Mouse (Mus musculus): Measurements from ENCODE around the gene Nudt1. TPM values are rescaled to one million over a fixed set of nuclear protein-coding genes. Genes with fewer than 3 reads are reported as not detected.

The Nudt1 gene
- polyA plus RNA-seq, 1 experiment, result 18.2 TPM

GRCm38 (mm10) chr5:140370446-140371254 lies 49.2 kb downstream of the Nudt1 start:
- Histone ChIP-seq H3K79me2 (ENCODE audit: control insufficient read depth, insufficient read depth) (peaks cover 81% of the 10 kb centered on the region), H3K4me2 (ENCODE audit: low read depth) (no peak overlapping the region), H3K27me3 (ENCODE audit: control insufficient read depth, insufficient read depth, insufficient read length) (no peaks in the 10 kb centered on the region), H3ac (ENCODE audit: control insufficient read depth, insufficient read length) (no peak overlapping the region), H3K36me3 (ENCODE audit: control insufficient read depth, insufficient read depth) (no peaks in the 10 kb centered on the region), H3K4me3 (no peak overlapping the region)
- TF ChIP-seq POLR2AphosphoS2 (IDR thresholded peaks at IDR 0.05; ENCODE audit: insufficient read length, low read depth) (no peak), TCF12 (IDR thresholded peaks at IDR 0.05; ENCODE audit: insufficient read depth, poor library complexity, severe bottlenecking) (no peak), SRF (IDR thresholded peaks at IDR 0.05; ENCODE audit: control insufficient read depth, insufficient read length, low read depth) (no peak), MYOG (IDR thresholded peaks at IDR 0.05; ENCODE audit: control insufficient read depth in 1 of 3, insufficient read depth in 1 of 3, insufficient read length in 2 of 3, low read depth in 2 of 3) (no peak), CEBPB (IDR thresholded peaks at IDR 0.05; ENCODE audit: insufficient read depth, poor library complexity, severe bottlenecking) (no peak), REST (IDR thresholded peaks at IDR 0.05; ENCODE audit: insufficient read depth, insufficient read length) (no peak), TCF3 (IDR thresholded peaks at IDR 0.05; ENCODE audit: insufficient read length, low read depth) (no peak), E2F4 (IDR thresholded peaks at IDR 0.05; ENCODE audit: insufficient read depth) (no peak), MAX (IDR thresholded peaks at IDR 0.05; ENCODE audit: low read depth) (no peak), USF1 (IDR thresholded peaks at IDR 0.05; ENCODE audit: low read depth) (no peak), MYOD1 (IDR thresholded peaks at IDR 0.05; ENCODE audit: control insufficient read depth in 1 of 3, insufficient read length in 2 of 3, low read depth in 2 of 3) (no peak), POLR2A (IDR thresholded peaks at IDR 0.05; ENCODE audit: insufficient read length, low read depth) (no peak)

DNA sequence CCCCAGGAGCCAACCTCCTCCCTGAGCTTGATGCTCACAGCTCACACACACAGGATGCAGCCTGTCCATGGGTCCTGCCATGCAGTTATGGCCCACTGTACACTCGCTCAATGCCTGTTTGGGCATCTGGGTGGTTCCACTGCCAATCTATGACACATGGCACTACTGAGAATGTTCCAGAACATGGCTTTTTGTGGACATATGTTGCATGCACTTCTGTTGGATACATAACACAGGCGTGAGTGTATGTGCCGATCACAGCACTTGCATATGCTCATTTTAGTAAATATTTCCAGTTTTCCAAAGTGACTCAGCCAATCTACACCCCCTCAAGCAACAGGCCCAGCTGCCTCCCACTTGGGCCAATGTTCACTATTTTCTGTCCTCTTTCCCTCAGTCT lies 50.2 kb downstream of the Nudt1 start:
- H3K4me2 ChIP-seq (ENCODE audit: low read depth), result no peak overlapping the region
- no peak overlapping the region for H3ac ChIP-seq (ENCODE audit: control insufficient read depth, insufficient read length)
- peaks cover 76% of the 10 kb centered on the region for H3K79me2 ChIP-seq (ENCODE audit: control insufficient read depth, insufficient read depth)
- no peak for TF ChIP-seq E2F4 (IDR thresholded peaks at IDR 0.05; ENCODE audit: insufficient read depth)
- H3K27me3 ChIP-seq (ENCODE audit: control insufficient read depth, insufficient read depth, insufficient read length), result no peaks in the 10 kb centered on the region
- no peaks in the 10 kb centered on the region for H3K36me3 ChIP-seq (ENCODE audit: control insufficient read depth, insufficient read depth)
- H3K4me3 ChIP-seq, result no peak overlapping the region

DNA sequence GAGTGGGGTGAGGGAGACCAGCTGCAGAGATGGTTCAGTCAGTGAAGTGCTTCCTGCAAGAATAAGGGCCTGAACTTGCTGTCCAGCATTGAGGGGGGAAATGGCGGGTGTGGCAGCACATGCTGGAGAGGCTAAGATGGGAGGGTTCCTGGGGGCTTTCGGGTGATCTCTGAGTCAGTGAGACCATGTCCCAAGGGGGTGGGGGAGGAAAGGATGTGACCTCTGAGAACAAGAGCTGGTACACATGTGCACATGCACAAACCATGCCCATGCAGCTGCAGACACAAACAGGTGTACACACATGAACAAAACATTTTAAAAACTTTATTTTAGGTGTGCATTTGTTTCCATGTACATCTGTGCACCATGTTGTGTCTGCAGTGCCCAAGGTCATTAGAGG lies 52.3 kb downstream of the Nudt1 start:
- no peak overlapping the region for H3K4me3 ChIP-seq
- H3K36me3 ChIP-seq (ENCODE audit: control insufficient read depth, insufficient read depth), result no peaks in the 10 kb centered on the region
- TF ChIP-seq REST (IDR thresholded peaks at IDR 0.05; ENCODE audit: insufficient read depth, insufficient read length) (no peak), CEBPB (IDR thresholded peaks at IDR 0.05; ENCODE audit: insufficient read depth, poor library complexity, severe bottlenecking) (no peak), MAX (IDR thresholded peaks at IDR 0.05; ENCODE audit: low read depth) (no peak), SRF (IDR thresholded peaks at IDR 0.05; ENCODE audit: control insufficient read depth, insufficient read length, low read depth) (no peak), USF1 (IDR thresholded peaks at IDR 0.05; ENCODE audit: low read depth) (no peak), TCF3 (IDR thresholded peaks at IDR 0.05; ENCODE audit: insufficient read length, low read depth) (no peak), TCF12 (IDR thresholded peaks at IDR 0.05; ENCODE audit: insufficient read depth, poor library complexity, severe bottlenecking) (no peak), POLR2A (IDR thresholded peaks at IDR 0.05; ENCODE audit: insufficient read length, low read depth) (no peak), MYOD1 (IDR thresholded peaks at IDR 0.05; ENCODE audit: control insufficient read depth in 1 of 3, insufficient read length in 2 of 3, low read depth in 2 of 3) (no peak), POLR2AphosphoS2 (IDR thresholded peaks at IDR 0.05; ENCODE audit: insufficient read length, low read depth) (no peak), E2F4 (IDR thresholded peaks at IDR 0.05; ENCODE audit: insufficient read depth) (no peak), MYOG (IDR thresholded peaks at IDR 0.05; ENCODE audit: control insufficient read depth in 1 of 3, insufficient read depth in 1 of 3, insufficient read length in 2 of 3, low read depth in 2 of 3) (no peak)
- H3ac ChIP-seq (ENCODE audit: control insufficient read depth, insufficient read length), result no peak overlapping the region
- peaks cover 80% of the 10 kb centered on the region for H3K79me2 ChIP-seq (ENCODE audit: control insufficient read depth, insufficient read depth)
- H3K4me2 ChIP-seq (ENCODE audit: low read depth), result no peak overlapping the region
- H3K27me3 ChIP-seq (ENCODE audit: control insufficient read depth, insufficient read depth, insufficient read length), result no peaks in the 10 kb centered on the region

- H3K4me2 ChIP-seq (ENCODE audit: low read depth), result no peak overlapping the region
- H3K79me2 ChIP-seq (ENCODE audit: control insufficient read depth, insufficient read depth), result peaks cover 75% of the 10 kb centered on the region
- H3K27me3 ChIP-seq (ENCODE audit: control insufficient read depth, insufficient read depth, insufficient read length), result no peaks in the 10 kb centered on the region
- TF ChIP-seq E2F4 (IDR thresholded peaks at IDR 0.05; ENCODE audit: insufficient read depth) (no peak), MYOD1 (IDR thresholded peaks at IDR 0.05; ENCODE audit: control insufficient read depth in 1 of 3, insufficient read length in 2 of 3, low read depth in 2 of 3) (no peak), TCF12 (IDR thresholded peaks at IDR 0.05; ENCODE audit: insufficient read depth, poor library complexity, severe bottlenecking) (no peak), MAX (IDR thresholded peaks at IDR 0.05; ENCODE audit: low read depth) (no peak), SRF (IDR thresholded peaks at IDR 0.05; ENCODE audit: control insufficient read depth, insufficient read length, low read depth) (no peak), CEBPB (IDR thresholded peaks at IDR 0.05; ENCODE audit: insufficient read depth, poor library complexity, severe bottlenecking) (no peak), POLR2AphosphoS2 (IDR thresholded peaks at IDR 0.05; ENCODE audit: insufficient read length, low read depth) (no peak), POLR2A (IDR thresholded peaks at IDR 0.05; ENCODE audit: insufficient read length, low read depth) (no peak), MYOG (IDR thresholded peaks at IDR 0.05; ENCODE audit: control insufficient read depth in 1 of 3, insufficient read depth in 1 of 3, insufficient read length in 2 of 3, low read depth in 2 of 3) (no peak), REST (IDR thresholded peaks at IDR 0.05; ENCODE audit: insufficient read depth, insufficient read length) (no peak), TCF3 (IDR thresholded peaks at IDR 0.05; ENCODE audit: insufficient read length, low read depth) (no peak), USF1 (IDR thresholded peaks at IDR 0.05; ENCODE audit: low read depth) (no peak)
- H3K36me3 ChIP-seq (ENCODE audit: control insufficient read depth, insufficient read depth), result no peaks in the 10 kb centered on the region
- no peak overlapping the region for H3K4me3 ChIP-seq
- H3ac ChIP-seq (ENCODE audit: control insufficient read depth, insufficient read length), result no peak overlapping the region
These were observed 52.8 kb downstream of the Nudt1 start for GRCm38 (mm10) chr5:140374226-140374625.
